Mouse (Mus musculus) T-cell, adult 2 months (primary cell): Measurements from ENCODE around the gene Prkar1b.

ENCODE experiments used
- DNase-seq: peaks from one replicate; pipeline ENCODE4 v3.0.0; 2022; ENCODE audit warnings: low spot score

Prkar1b gene

DNA sequence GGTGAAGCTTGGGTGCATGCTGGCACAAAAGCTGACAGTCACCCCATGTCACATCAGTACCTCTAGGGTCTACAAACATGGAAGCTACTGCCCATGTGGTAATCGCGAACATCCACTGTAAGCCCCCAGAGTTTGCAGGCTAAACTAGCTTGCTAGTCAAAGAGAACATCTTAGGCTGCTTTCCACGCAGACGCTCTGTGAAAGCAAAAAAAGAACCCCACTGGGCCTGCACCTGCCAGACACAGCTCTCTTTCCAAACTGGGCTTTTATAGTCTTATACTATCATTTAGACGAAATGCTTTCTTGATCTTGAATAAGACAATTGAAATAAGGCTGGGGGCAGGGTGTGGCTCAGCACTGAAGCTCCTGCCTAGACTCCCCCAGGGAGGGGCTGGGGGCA lies 88.1 kb downstream of the Prkar1b start:
- no peak for DNase-seq

DNA sequence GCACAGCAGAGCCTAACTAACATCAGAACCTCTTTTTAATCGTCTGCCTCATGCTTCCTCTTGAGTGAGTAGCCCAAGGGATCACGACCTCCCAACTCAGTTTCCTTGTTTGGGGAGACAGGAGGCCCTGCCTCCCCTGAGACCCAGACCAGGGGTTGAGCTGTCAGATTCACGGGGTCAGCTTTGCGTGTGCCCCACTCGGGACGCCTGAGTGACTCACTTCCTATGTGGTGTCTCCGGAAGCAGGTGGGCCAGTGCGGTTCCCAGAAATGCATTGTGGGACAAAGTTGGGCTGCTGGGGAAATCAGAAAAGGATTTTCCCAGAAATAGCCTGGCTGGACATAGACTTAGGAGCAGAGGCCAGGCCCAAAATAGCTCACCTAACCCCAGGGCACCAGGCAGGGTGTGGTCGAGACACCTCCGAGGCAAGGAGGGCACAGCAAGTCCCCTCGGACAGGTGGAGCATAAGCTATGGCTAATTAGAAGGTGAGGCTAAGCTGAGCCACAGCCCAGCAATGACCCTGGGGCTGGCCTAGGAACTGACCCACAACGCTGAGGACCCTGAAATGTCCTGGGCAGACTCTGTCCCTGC lies 89.2 kb downstream of the Prkar1b start:
- no peak for DNase-seq

DNA sequence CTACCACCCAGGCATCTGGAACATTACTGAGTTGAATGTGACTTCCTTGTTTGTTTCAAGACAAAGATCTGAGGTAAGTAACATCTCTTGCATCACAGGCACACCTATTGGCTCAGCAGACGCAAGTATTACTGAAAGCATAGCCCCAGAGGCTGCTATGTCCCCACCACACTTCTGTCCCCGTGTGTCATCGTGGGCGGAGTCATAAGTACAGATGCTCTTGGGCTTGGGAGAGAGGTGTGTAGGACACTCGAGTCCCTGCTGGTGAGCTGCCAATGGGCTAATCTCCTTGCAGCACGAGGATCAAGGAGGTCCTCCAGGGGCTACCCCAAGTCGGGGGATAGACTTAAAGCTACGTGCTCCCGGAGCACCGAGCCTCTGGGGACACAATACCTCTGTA lies 96.6 kb downstream of the Prkar1b start:
- no peak for DNase-seq

DNA sequence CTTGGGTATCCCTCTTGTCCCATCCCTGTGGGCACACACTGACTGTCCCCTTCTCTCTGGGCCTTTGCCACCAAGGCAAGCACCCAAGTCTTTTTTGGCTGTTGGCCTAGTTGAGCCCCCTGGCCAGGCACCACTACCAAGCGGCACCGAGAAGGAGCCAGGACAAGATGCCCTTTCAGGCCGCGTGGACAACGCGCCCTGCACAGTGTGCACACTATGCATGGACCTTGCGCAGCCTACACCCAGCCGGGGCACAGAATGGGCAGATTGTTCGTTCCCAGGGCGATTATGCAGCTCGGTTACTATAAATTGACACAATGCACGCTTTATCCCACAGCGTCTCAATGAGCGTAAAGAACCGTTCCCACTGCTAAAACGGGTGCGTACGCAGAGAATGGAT lies 98.5 kb downstream of the Prkar1b start:
- no peak for DNase-seq

GRCm38 (mm10) chr5:139049367-139049766 lies 100.4 kb downstream of the Prkar1b start:
- no peak for DNase-seq

GRCm38 (mm10) chr5:139047171-139047570 lies 102.6 kb downstream of the Prkar1b start:
- no peak for DNase-seq

DNA sequence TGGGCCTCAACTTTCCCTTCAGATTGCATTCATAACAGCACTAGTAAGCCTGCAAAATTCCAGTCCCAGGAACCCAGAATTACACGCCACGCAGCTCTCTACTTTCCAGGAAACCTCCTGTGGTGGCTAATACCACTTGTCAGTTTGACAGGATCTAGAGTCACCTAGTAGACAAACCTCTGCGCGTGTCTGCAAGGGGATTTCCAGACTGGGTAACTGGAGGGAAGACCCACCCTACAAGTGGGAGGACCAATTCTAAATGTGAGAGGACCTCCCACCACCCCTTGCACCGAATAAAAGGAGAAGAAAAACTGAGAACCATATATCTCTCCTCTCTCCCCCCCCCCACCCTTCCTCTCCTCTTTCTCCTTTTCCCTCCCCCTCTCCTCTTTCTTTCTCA lies 103.2 kb downstream of the Prkar1b start:
- DNase-seq, result no peak

DNA sequence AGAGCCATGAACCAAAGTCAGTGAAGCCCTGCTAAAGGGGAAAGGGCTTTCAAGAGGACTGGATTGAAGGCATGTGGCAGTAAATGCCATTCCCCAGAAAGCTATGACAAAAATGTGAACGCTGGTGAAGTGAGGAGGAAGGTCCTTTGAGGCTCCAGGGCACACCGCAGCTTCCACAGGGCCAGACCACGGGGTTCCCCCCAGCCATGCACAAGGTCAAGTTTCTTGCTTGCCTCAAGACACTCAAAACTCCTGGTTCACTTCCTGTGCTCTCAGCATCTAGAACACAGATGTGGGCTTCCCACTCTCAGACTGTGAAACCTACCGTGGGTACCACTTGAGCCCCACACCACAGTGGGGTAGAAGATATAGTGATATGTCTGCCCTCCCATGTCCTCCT lies 106.3 kb downstream of the Prkar1b start:
- no peak for DNase-seq

- no peak for DNase-seq
Measured at GRCm38 (mm10) chr5:139042299-139042698, 107.5 kb downstream of the Prkar1b start.

GRCm38 (mm10) chr5:139035171-139035570 lies 114.6 kb downstream of the Prkar1b start:
- no peak for DNase-seq

DNA sequence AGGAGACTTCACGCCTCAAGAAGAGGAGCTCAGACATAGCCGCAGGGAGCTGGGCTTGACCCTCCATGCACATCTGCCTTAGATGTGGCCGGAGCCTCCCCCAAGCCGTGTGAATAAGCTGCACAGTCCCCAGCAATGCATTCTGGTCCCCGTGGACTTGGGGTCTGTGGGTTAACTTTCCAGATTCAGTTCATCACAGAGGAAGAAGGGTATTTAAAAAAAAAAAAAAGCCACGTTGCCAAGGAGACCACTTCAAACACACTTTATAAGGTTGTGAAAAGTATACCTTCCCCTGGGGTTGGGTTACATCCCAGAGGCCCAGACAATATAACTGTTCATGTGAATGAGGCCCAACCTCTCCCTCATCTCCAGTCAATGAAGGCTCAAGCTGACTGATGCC lies 115.1 kb downstream of the Prkar1b start:
- no peak for DNase-seq

DNA sequence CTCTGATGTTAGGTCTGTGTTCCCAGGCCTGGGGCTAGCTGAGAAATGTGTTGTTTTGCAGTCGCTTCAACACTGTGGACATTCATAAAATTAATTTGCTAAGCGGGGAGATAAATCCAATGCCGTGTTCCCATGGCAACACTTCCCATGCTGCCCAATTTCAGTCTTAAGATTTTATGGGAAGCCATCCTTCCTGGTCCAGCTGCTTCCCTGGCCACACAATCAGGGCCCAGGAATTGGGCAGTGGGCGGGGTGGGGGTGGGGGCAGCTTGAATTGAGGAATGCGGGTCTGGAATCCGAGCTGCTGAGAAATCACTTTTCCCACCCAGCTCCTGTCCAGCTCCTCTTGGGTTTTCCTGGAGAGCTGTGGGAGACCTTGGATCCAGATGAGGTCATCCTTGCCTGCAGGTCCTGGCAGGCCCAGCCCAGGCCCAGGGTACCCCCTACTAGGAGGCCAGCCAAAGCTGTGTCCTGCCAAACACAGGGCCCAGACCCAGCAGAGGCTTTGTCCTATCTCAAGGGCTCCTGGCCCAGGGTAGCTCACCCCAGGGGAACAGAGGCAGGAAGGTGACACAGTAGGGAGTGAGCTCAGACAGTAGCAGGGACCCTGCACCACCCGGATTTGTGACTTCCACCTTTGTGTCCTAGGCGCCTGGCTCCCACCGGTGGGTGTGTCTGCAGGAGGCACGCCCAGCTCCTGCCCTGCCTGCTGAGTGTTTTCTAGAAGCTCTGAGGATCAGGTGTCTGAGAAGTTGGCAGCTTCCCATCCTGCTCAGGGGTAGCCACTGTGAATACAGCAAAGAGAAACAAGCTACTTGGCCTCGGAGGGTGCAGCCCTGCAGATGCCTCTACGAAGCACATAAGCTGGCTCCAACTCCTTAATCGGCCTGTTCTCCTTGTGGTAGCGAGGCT lies 116.1 kb downstream of the Prkar1b start:
- no peak for DNase-seq

GRCm38 (mm10) chr5:139027603-139028002 lies 122.2 kb downstream of the Prkar1b start:
- DNase-seq, result no peak

DNA sequence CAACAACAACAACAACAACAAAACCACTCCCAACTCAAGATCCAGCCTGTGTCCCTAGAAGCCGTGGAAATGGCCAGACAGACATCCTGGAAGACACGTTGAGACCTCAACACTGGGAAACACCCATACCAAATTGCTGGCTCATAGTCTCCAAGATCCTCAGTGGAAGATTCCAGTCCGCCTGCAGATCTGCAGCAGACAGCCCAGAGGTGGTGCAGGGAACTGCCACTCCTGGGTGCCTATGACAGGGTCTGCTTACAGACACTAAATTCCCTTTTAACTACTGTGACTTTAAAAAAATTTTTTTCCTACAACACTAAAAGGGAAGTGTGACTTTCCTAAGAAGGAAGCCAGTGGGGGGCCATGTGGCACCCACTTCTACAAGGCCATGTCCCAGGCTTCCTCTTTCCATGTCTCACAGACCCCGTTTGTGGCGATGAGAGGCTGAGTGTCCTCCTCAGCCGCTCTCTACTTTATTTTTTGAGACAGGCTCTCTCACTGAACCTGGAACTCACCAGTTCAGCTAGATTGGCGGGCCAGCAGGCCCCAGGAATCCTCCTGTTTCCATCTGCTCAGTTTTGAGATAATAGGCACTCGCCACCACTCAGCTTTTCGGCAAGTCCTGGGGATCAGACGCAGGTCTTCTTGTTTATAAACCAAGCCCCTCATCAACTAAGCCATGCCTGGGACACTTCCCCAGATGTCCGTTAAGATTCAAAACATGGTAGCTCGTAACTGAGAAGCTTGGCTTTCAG lies 125.3 kb downstream of the Prkar1b start:
- DNase-seq, result no peak

DNA sequence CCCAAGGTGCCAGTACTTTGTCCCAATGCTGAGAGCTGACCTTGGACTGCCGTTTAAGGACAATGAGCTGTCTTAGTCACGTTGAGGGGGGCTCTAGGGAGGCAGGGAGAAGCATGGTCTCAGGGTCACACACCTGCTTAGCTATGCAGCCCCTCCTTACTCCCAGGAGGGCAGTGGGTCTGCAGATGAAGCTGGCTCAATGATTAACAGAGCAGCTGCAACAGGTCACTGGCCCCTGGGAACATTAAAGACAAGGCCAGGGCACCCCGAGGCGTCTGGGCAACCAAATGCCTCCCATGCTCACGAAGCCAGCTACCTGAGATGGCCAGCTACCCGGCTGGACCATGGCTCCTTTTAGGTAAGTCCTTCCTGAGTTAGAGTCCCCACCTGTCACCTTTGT lies 129.2 kb downstream of the Prkar1b start:
- no peak for DNase-seq

- no peak for DNase-seq
Measured at GRCm38 (mm10) chr5:139017371-139018124, 132.3 kb downstream of the Prkar1b start.

GRCm38 (mm10) chr5:139015097-139015496 lies 134.7 kb downstream of the Prkar1b start:
- no peak for DNase-seq

DNA sequence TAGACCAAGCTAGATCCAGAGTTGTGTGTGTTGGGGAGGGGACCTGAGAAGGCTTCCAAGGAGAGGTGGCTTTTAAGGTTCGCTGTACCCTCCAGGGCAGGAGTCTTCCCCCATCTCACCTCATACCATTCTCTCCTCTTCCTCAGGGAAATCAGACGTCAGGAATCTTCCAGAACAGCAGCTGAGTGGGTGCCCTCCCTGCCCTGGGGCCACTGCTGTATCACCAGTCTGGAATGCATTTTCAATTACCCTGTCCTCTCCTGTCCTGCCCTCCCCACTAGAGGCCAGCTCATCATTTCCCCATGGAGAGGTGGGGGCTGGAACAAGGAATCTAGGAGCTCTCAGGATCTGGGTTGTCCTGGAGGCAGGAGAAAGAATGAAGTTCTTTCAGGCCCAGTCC lies 139.2 kb downstream of the Prkar1b start:
- no peak for DNase-seq

DNA sequence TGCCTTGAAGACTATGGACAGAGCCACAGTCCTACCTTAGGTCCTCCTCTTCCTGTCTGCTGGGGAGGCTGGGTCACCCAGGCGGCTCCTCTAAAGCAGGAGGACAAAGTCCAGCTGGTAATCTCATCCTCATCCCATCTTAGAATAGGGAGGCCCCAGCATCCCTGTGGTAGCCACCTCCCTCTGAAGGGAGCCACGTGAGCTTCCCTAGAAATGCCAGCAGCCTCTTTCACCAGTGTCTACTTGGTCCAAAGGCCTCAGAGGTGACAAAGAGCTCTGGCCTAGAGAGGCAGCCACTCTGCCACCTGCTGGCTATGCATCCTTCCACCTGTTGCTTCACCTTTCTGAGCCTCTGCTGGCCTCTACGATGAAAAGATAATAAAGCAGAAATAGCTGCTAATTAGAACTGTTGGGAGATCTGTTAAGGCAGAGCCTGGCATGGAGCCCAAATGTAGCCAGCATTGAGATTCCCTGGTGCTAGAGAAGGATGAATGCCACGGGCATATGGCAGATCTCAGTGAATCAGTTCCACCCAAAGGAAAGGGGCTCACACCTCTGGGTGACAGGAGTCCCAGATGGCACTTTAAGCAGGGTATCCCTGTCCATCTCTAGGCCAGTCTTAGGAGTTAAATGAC lies 142.5 kb downstream of the Prkar1b start:
- no peak for DNase-seq

DNA sequence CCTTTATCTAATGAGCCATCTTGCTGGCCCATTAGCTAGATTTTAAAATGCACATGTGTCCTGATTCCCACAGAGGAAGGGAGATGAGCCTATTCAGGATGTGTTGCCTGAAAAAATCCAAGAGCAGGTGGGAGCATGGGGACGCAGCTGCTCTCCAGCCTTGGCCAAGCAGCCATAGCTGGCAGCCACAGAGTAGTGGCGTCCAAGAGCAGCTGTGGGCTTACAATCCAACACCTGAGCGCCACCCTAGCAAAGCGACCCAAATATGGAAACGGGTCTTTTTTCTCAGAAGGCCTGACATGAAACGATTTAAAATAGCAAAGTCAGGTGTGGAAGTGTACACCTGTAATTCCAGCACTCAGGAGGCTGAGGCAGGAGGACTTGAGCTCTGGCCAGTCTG lies 145.2 kb downstream of the Prkar1b start:
- no peak for DNase-seq

DNA sequence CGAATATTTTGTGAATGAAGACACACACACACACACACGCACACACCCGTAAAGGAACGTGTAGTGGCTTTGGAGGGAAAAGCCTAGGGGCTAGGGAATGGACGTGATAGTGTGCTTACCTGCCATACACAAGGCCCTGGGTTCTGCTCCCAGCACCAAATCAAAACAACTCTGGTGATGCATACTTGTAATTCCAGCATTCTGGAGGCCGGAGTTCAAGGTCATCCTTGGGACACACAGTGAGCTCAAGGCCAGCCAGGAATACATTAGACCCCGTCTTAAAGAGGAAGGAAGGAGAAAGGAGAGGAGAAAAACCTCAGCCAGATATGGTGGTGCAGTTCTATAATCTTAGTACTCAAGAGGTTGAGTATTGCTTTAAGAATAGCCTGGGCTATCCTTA lies 150.1 kb downstream of the Prkar1b start:
- no peak for DNase-seq
